Comparison of ENCODE assay signal across 23 mouse cellular contexts in genomic region chr6:99280619-99281018, GRCm38 (mm10).
"Had no signal": no experiment of that assay in that cellular context is flagged by ENCODE, and none has a peak within 500 bp of the region (broad histone marks: within the 10 kb centered on the region; RNA-seq: fewer than 3 reads in every experiment).

No protein-coding gene starts in this region.

- H3K4me3 ChIP-seq: lung, embryonic 15.5 days; megakaryocyte, embryonic 14.5 days; midbrain, embryonic 13.5 days; midbrain, embryonic 15.5 days; myocyte; neural tube, embryonic 13.5 days; neural tube, embryonic 15.5 days; stomach, embryonic 15.5 days had no signal

- H3K9me3 ChIP-seq: lung, embryonic 15.5 days; midbrain, embryonic 13.5 days; midbrain, embryonic 15.5 days; neural tube, embryonic 13.5 days; neural tube, embryonic 15.5 days; stomach, embryonic 15.5 days had no signal

- H3K27ac ChIP-seq: lung, embryonic 15.5 days; macrophage; midbrain, embryonic 13.5 days; midbrain, embryonic 15.5 days; neural tube, embryonic 13.5 days; neural tube, embryonic 15.5 days; stomach, embryonic 15.5 days; stomach, postnatal 0 days had no signal

- ATAC-seq: lung, postnatal 0 days; midbrain, embryonic 13.5 days; midbrain, embryonic 15.5 days had no signal

- H3K4me2 ChIP-seq: lung, embryonic 15.5 days; midbrain, embryonic 11.5 days; midbrain, embryonic 13.5 days; midbrain, embryonic 15.5 days; neural tube, embryonic 13.5 days; neural tube, embryonic 15.5 days; stomach, embryonic 15.5 days had no signal

- H3K36me3 ChIP-seq: lung, embryonic 15.5 days; midbrain, embryonic 13.5 days; midbrain, embryonic 15.5 days; neural tube, embryonic 13.5 days; neural tube, embryonic 15.5 days; stomach, embryonic 15.5 days had no signal

- H3K9ac ChIP-seq: lung, embryonic 15.5 days; midbrain, embryonic 13.5 days; midbrain, embryonic 15.5 days; neural tube, embryonic 13.5 days; neural tube, embryonic 15.5 days; stomach, embryonic 15.5 days had no signal

- H3K27me3 ChIP-seq: lung, embryonic 15.5 days; megakaryocyte, embryonic 14.5 days; midbrain, embryonic 15.5 days; neural tube, embryonic 13.5 days; stomach, embryonic 15.5 days had no signal

- DNase-seq: lung, adult 2 months; lung, postnatal 14 days; lung, postnatal 36 days; retina, postnatal 1 day; right cerebral cortex, adult 18-20 months; right cerebral cortex, postnatal 25 days; right cerebral cortex, postnatal 4 days; spleen, adult 18-20 months; thymus, adult 2 months; thymus, postnatal 25 days; thymus, postnatal 4 days had no signal
